Mouse (Mus musculus) forebrain, embryonic 14.5 days (tissue): ENCODE measurements around the gene Draxin. TPM values are rescaled to one million over a fixed set of nuclear protein-coding genes. Genes with fewer than 3 reads are reported as not detected.

Experiments
- ATAC-seq: fragments of 200-750 bp; cut with Nextera tagmentation; 2 replicates; pipeline ENCODE4 v1.8.0; 2017; ENCODE audit warnings: mild to moderate bottlenecking, moderate library complexity
- DNase-seq: peaks from one replicate; pipeline ENCODE4 v3.0.0-alpha.2; 2015; ENCODE audit warnings: low spot score
- H3K27ac ChIP-seq: fragments of 300-500 bp; sonication (generic); 2 replicates; pipeline ENCODE4 v1.5.1; 2014; ENCODE audit warnings: low read depth, mild to moderate bottlenecking, control low read depth, low read length, moderate library complexity
- H3K27me3 ChIP-seq: fragments of 300-500 bp; sonication (generic); replicated peaks from 2 replicates; pipeline ENCODE4 v1.6.1; 2014; ENCODE audit warnings: low read length, control low read depth, mixed read lengths; ENCODE audit not compliant: control insufficient read depth, insufficient read depth
- H3K36me3 ChIP-seq: fragments of 300-500 bp; sonication (generic); 2 replicates; pipeline ENCODE4 v1.6.1; 2014; ENCODE audit warnings: low read length, control low read depth; ENCODE audit not compliant: control insufficient read depth, insufficient read depth
- H3K4me1 ChIP-seq: fragments of 300-500 bp; sonication (generic); 2 replicates; pipeline ENCODE4 v1.6.1; 2014; ENCODE audit warnings: antibody characterized with exemption, low read length, control low read depth; ENCODE audit not compliant: control insufficient read depth, insufficient read depth
- H3K4me2 ChIP-seq: fragments of 300-500 bp; sonication (generic); 2 replicates; pipeline ENCODE4 v1.6.1; 2014; ENCODE audit warnings: mild to moderate bottlenecking, control low read depth, low read length
- H3K4me3 ChIP-seq: fragments of 300-500 bp; sonication (generic); 2 replicates; pipeline ENCODE4 v1.5.1; 2014; ENCODE audit warnings: low read depth, low read length, control low read depth
- H3K9ac ChIP-seq: fragments of 300-500 bp; sonication (generic); 2 replicates; pipeline ENCODE4 v1.6.1; 2014; ENCODE audit warnings: mild to moderate bottlenecking, low read length, control low read depth, moderate library complexity
- H3K9me3 ChIP-seq: fragments of 300-500 bp; sonication (generic); replicated peaks from 2 replicates; pipeline ENCODE4 v1.6.1; 2016; ENCODE audit warnings: low read length, control low read depth, mixed read lengths; ENCODE audit not compliant: control insufficient read depth
- WGBS: fragments of 180-500 bp; shearing (Covaris S2); extraction: QIAGEN DNeasy Blood & Tissue Kit; methylation state at CpG from one replicate; pipeline ENCODE4 v1.1.7; 2014; 5-methylcytosine and 5-hydroxymethylcytosine counted together
- polyA plus RNA-seq: library from polyadenylated mRNA; unstranded; fragments of >200 nt; fragmentation: Nextera tagmentation; extraction: Ambion mirVana; gene quantifications from 2 replicates; pipeline ENCODE4 v1.2.1, GENCODE M21; 2014

Draxin gene
- polyA plus RNA-seq, 1 experiment from 2014 or later: 18.8 TPM

GRCm38 (mm10) chr4:148158436-148159348, 28.2 kb upstream of the Draxin start:
- Histone ChIP-seq H3K4me2 (peak overlapping the region; percentile 84), H3K9me3 (no peaks in the 10 kb centered on the region), H3K9ac (peak overlapping the region; percentile 91), H3K4me1 (peaks cover 10% of the 10 kb centered on the region), H3K27ac (peak overlapping the region; percentile 79), H3K36me3 (peaks cover 40% of the 10 kb centered on the region), H3K27me3 (peaks cover 22% of the 10 kb centered on the region), H3K4me3 (peak overlapping the region; percentile 71)
- DNase-seq: peak; percentile 63
- 20% methylated on average over 27 of the region's 27 CpGs for WGBS
- peak; percentile 5; the same call in 1 of the 2 replicates for ATAC-seq

DNA sequence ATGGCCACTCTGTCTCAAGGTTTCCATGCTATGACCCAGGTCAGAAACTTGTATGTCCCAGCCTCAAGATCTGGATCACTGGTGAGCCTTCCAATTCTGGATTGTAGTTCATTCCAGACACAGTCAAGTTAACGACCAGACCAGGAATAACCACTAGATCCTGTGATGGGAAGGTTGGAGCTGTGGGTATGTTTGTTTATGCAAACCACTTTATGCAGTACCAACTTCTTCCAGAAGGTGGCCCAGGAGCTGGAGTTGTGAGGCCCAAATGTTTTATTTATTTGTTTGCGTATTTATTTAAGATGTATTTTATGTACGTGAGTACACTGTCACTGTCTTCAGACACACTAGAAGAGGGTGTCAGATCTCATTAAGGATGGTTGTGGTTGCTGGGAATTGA, 24.5 kb upstream of the Draxin start:
- Histone ChIP-seq H3K4me2 (no peak overlapping the region), H3K4me3 (no peak overlapping the region), H3K36me3 (peaks cover 54% of the 10 kb centered on the region), H3K27ac (no peak overlapping the region), H3K4me1 (peaks cover 14% of the 10 kb centered on the region), H3K9me3 (no peaks in the 10 kb centered on the region), H3K27me3 (no peaks in the 10 kb centered on the region), H3K9ac (no peak overlapping the region)
- peak; percentile 69 for DNase-seq
- no peak for ATAC-seq
- WGBS: 62% methylated on average over 3 of the region's 3 CpGs

DNA sequence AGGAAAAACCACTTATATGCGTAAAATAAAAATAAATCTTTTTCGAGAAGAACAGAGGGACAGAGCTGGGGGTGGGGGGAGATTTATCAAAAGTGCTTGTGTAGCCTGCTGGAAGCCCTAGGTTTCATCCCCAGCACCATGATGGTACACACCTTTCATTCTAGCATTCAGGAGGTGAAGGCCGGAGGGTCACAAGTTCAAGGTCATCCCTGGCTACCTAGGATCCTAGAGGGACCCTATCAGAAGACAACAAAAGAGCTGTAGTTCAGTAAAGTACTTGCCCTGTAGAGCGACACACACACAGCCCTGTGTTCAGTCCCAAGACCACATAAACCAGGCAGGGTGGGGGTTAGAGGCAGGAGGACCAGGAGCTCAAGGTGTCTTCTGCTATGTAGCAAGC, 23.5 kb upstream of the Draxin start:
- no peak for DNase-seq
- peaks cover 56% of the 10 kb centered on the region for H3K36me3 ChIP-seq
- no peaks in the 10 kb centered on the region for H3K9me3 ChIP-seq
- H3K4me3 ChIP-seq: no peak overlapping the region
- no peak overlapping the region for H3K4me2 ChIP-seq
- H3K9ac ChIP-seq: no peak overlapping the region
- 96% methylated on average over 4 of the region's 4 CpGs for WGBS
- no peaks in the 10 kb centered on the region for H3K27me3 ChIP-seq
- peaks cover 14% of the 10 kb centered on the region for H3K4me1 ChIP-seq
- ATAC-seq: no peak
- H3K27ac ChIP-seq: no peak overlapping the region

- peaks cover 4% of the 10 kb centered on the region; the same call in 1 of the 2 replicates for H3K4me1 ChIP-seq
- no peak for ATAC-seq
- no peaks in the 10 kb centered on the region for H3K27me3 ChIP-seq
- H3K9me3 ChIP-seq: no peaks in the 10 kb centered on the region
- H3K9ac ChIP-seq: no peak overlapping the region
- H3K27ac ChIP-seq: no peak overlapping the region
- H3K4me3 ChIP-seq: no peak overlapping the region
- peaks cover 61% of the 10 kb centered on the region for H3K36me3 ChIP-seq
- WGBS: 78% methylated on average over 5 of the region's 5 CpGs
- DNase-seq: no peak
- no peak overlapping the region for H3K4me2 ChIP-seq
Observed at GRCm38 (mm10) chr4:148152547-148152946, 22.0 kb upstream of the Draxin start.

DNA sequence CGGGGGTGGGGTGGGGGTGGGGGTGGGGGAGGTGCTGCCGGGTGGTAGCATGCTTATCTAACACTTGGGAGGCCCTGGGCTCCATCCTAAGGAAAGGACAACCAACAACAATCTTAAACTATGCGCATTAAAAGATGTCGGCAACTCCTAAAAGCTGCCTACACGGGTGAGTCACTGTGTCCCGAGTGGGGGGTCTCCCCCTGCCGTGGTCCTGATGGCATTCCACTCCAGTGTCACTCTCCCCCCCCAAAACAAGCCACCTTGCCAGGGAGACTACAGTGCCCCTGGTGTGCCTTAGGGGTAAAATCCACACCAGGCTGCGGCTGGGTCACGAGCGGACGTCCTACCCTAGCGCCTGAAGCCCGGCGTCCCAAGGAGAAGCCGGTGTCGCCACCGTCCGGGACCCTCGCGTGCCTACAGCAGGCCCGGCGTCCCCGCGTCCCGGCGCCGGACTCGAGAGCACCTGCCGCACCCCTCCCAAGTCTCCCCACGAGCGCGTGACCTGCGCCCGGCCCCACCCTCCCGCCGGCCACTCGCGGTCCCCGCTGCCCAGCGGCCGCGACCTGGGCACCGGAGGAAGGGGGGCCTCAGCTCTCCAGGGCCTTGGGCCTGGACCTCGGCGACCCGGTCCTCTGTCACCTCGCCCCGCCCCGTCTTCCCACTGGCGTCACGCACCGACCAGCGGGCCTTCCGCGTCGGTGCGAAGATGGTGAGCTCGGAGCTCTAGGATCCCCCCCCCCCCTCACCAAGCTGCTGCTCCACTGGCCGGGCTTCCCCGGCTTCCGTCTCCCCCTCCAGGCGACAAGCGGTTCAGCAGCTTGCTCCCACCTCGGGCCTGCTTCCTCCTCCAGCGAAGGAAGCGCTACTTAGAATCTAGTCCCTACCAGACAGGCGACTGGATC, 21.0 kb upstream of the Draxin start, which contains the start of gene Fbxo6:
TSS of gene Fbxo6 (minus strand) at position 874 of the 902 bp plus-strand sequence.
- ATAC-seq (peak; percentile 92), DNase-seq (peak; percentile 93)
- peak within 1 kb of the TSS; percentile 98 for H3K4me2 ChIP-seq
- H3K9me3 ChIP-seq: no peaks in the 10 kb centered on the region
- H3K4me3 ChIP-seq: peak within 1 kb of the TSS; percentile 56
- 1% methylated on average over 51 of the region's 67 CpGs for WGBS
- peak within 1 kb of the TSS; percentile 90 for H3K27ac ChIP-seq
- H3K4me1 ChIP-seq: peaks cover 4% of the 10 kb centered on the region; the same call in 1 of the 2 replicates
- no peaks in the 10 kb centered on the region for H3K27me3 ChIP-seq
- H3K9ac ChIP-seq: peak within 1 kb of the TSS; percentile 80
- peaks cover 63% of the 10 kb centered on the region for H3K36me3 ChIP-seq

GRCm38 (mm10) chr4:148150953-148151266, 20.4 kb upstream of the Draxin start:
- Histone ChIP-seq H3K4me3 (peak overlapping the region; percentile 56), H3K27ac (peak overlapping the region; percentile 90; the same call in 1 of the 2 replicates), H3K9ac (peak overlapping the region; percentile 80; the same call in 1 of the 2 replicates), H3K4me2 (peak overlapping the region; percentile 98), H3K9me3 (no peaks in the 10 kb centered on the region), H3K4me1 (peaks cover 4% of the 10 kb centered on the region; the same call in 1 of the 2 replicates), H3K36me3 (peaks cover 63% of the 10 kb centered on the region), H3K27me3 (no peaks in the 10 kb centered on the region)
- no peak for ATAC-seq
- no peak for DNase-seq
- 42% methylated on average over 3 of the region's 3 CpGs for WGBS

DNA sequence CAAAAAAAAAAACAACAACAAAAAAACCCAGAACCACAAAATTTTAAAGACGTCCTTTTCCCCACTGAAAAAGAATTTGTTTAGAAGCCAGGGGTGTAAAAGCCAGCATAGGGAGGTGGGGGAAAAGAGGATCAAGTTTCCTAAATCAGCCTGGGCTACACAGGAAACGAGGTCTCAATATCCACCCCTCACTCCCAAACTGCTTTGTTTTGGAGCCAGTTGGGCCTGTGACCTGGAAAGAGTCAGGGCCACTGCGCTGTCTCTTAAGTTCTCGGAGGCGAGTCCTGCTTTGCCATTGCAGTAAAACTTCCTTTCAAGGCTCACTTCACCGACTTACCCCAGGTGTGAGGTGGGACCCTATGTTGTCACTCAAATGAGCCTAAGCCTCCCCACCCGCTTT, 19.7 kb upstream of the Draxin start:
- H3K4me2 ChIP-seq: no peak overlapping the region
- H3K27me3 ChIP-seq: no peaks in the 10 kb centered on the region
- WGBS: 66% methylated on average over 7 of the region's 7 CpGs
- H3K4me3 ChIP-seq: no peak overlapping the region
- H3K9ac ChIP-seq: no peak overlapping the region
- peaks cover 4% of the 10 kb centered on the region; the same call in 1 of the 2 replicates for H3K4me1 ChIP-seq
- no peaks in the 10 kb centered on the region for H3K9me3 ChIP-seq
- peaks cover 63% of the 10 kb centered on the region for H3K36me3 ChIP-seq
- DNase-seq (no peak), ATAC-seq (no peak)
- no peak overlapping the region for H3K27ac ChIP-seq

GRCm38 (mm10) chr4:148149540-148149939, 19.0 kb upstream of the Draxin start:
- Histone ChIP-seq H3K4me1 (peaks cover 4% of the 10 kb centered on the region; the same call in 1 of the 2 replicates), H3K4me3 (no peak overlapping the region), H3K36me3 (peaks cover 63% of the 10 kb centered on the region), H3K4me2 (no peak overlapping the region), H3K9me3 (no peaks in the 10 kb centered on the region), H3K27me3 (no peaks in the 10 kb centered on the region), H3K27ac (no peak overlapping the region), H3K9ac (no peak overlapping the region)
- WGBS: 83% methylated on average over 12 of the region's 12 CpGs
- DNase-seq (no peak), ATAC-seq (no peak)
